Mouse (Mus musculus) kidney, adult 9 months (tissue): ENCODE measurements around the gene Cdr2l.
"Not testable (repeated sequence)": the region's sequence is repeated elsewhere in the genome, so short reads cannot be mapped to it uniquely, and the experiment has no call there.

ENCODE experiments used
- DNase-seq: peaks from one replicate; pipeline ENCODE4 v3.0.0; 2022

Cdr2l gene

DNA sequence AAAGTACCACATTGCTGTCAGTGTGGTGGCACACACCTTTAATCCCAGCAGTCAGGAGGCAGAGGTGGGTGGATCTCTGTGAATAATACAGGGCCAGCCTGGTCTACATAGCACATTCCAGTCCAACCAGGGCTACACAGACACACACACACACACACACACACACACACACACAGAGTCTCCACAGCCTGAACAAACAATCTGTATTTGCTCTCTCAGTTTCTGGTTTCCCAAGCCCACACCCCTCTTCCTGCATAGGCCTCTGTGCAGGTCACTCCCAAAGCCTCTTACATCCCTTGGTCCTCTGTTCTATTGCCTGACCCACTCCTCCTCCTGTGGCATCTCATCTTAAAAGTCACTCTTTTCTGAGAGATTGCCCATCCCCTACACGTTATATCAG, 9.7 kb upstream of the Cdr2l start:
- DNase-seq = no peak

DNA sequence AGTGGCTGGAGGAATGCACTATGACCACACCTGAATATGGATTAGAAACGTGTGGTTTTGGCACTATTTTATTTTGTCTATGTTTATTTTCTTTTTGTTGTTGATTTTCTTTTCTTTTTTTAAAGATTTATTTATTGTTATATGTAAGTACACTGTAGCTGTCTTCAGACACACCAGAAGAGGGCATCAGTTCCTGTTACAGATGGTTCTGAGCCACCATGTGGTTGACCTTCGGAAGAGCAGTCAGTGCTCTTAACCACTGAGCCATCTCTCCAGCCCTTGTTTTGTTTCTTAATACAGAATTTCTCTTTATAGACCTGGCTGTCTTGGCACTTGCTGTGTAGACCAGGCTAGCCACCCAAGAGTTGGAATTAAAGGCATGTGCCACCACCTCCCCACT, 9.0 kb upstream of the Cdr2l start:
- no peak for DNase-seq

DNA sequence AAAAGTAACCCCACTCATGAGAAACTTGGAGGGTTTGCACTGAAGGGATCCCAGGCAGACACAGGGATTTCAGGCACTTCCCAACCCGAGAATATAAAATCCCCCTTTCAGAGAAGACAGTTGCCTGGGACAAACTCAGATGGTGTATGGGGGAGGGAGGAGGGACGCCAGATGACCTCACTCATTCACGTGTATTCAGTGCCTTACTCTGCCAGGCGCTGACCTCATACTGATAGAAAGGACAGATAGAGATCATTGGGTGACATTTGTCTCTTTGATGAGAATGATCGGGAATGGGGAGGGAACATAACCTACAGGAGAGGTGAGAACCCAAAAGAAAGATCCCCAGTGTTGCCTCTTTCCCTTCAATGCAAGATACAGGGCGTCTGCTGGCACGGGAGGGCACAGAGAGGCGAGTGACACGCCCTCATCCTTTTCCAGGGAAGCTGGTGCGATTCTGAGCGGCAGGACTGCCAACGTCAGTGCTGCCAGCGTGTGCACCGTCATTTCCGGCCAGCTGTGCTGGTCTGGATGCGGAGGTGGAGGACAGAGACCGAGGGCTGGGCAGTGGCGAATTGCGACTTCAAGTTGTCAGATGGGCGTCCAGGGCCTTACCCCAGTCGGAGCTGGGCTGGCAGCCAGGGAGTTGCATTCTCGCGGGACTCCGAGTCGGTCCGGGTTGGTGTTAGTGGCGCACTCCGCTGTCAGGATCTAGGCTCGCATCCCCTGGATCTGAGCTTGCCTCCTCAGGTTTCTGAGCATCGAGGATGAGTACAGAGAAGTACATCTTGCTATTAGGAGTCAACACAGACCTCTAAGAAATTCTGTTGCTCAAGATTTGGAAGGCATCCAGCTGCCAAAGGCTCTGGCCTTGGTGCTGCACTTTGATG, 7.7 kb upstream of the Cdr2l start:
- DNase-seq = peak; percentile 55

DNA sequence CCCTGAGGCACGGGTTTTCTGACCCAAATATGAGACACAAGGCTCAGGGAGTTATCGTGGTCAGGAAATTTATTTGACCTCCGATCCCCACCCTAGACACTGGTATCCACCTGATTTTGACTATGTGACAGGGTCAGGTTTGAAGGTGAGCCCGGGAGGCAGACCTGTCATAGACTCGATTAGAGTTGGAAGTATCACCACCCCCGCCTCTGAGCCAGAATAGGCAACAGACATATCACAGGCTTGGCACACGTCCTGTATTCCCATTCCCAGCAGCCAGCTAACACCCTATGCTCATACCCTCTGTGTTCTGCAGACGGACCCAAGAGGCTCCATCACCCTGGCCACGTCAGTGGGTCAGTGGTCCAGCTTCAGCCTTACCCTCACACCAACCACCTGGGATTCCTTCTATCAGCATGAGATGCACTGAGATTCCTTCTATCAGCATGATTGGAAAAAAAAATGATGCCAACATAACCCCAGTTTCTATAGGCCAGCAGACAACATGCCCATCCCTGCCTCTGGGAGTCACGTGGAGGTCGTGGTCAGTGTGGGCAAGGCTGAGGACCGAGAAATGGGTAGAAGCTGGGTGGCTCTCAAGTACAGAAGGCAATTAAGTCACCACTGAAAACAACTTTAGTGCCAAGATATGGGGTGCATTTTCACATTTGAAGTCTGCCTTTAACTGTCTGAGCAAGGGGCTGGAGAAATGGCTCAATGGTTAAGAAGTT, 6.9 kb upstream of the Cdr2l start:
- no peak for DNase-seq

DNA sequence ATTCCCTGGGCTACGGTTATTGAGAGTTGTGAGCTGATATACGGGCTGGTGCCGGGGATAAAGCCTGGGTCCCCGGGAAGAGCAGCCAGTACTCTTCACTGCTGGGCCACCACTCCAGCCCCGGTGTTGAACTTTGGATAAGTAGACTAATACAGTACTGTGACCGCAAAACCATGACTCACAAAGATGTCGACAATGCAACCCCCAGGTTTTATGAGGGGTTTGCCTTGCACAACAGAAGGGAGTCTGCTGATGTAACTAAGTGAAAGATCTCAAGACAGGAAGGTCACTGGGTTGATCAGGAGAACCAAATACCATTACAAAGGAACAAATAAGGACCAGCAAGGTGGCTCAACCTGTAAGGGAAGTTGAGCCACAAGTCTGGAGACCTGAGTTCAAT, 5.0 kb upstream of the Cdr2l start:
- DNase-seq = no peak

DNA sequence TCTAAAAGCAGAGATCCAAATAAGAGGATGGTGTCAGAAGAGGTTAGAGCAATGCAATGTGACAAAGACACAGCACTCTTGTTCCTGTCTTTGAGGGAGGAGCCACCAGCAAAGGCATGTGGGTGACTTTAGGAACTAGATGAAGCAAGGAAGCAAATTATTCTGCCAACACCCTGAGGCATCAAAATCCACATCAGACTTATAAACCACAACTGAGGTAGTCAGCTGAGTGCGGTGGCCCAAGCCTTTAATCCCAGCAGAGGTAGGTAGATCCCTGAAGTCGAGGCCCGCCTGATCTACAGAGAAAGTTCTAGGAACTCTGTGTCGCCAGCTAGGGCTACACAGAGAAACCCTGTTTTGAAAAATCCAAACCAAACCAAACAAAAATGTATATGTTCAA, 4.5 kb upstream of the Cdr2l start:
- DNase-seq = no peak

DNA sequence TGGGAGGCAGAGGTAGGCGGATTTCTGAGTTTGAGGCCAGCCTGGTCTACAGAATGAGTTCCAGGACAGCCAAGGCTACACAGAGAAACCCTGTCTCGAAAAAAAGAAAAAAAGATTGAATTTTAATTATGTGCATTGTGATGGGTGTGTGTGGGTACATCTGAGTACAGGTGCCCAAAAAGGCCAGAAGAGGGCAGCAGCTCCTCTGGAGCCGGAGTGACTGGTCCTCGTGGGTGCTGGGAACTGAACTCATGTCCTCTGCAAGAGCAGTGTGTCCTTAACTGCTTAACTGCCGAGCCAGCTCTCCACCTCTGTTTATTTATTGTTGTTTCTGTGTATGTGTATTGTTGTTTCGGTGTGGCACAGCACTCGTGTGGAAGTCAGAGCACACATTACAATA, 3.9 kb upstream of the Cdr2l start:
- no peak for DNase-seq

DNA sequence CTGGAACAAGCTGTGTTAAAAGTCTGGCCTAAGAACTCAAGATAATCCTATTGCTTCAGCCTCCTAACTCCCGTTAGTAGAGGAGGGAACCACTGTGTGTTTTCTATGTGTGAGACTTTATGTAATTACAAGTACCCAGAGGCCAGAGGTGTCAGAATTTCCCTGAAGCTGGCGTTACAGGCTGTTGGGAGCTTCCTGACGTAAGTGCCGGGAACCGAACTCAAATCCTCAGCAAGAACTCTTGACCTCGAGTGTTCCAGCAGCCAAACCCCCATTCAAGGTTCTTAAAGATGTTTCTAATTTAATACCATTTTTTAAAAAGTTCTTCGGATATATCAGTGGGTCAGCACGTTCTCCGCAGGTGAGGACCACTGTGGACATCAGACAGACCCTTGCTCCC, 440 bp upstream of the Cdr2l start:
- DNase-seq = no peak

DNA sequence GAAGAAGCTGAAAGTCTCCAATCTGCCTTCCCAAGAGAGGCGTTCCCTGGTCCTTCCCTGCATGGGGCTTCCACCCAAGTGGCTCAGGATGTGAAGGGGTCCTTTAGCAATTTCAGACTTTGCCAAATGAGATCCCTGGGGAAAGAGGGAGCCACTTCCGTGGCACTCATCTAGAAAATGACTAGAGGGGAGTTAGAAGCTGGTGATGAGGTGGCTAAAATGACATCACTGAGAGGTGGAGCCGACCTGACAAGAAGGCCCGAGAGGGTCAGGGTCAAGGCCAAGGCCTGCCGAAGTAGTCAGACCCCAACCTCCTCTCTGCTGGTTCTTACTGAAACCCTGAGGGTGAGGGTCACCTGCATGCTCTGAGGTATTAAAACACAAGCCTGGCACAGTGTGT, 1.2 kb downstream of the Cdr2l start:
- no peak for DNase-seq

DNA sequence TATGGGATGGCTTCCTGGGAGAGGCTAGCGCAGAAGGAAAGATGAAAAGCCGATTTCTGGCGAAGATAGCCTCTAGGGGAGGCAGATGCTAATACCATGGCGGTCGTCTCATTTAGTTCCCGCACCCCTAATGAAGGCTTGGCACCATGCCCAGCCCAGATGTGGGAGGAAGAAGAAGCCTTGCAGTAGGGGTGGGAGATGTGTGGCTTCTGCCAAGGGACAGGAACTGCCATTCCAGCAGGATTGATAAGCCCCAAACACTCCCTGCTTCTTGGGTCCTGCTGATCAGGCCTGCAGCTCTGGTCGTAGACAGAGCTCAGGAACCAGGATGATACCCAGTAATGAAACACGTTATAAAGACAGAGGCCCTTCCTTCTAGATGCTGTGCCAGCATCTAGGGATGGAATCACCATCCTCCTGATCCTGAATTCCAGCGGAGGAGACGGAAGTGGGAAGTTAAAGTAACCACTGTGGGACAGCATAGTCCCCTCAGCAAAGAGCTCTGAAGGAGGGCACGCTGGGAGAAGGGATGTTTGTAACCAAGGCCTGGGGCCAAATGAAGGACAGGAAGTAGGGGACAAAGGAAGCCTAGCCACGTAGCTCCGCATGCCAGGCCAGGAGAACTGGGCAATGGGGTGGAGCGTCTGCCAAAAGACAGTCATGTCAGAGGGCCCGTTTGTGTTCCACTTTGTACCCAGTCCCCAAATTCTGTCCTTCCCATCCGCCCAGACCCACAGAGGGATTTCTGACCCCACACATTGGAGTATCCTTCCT, 2.2 kb downstream of the Cdr2l start:
- DNase-seq = no peak

DNA sequence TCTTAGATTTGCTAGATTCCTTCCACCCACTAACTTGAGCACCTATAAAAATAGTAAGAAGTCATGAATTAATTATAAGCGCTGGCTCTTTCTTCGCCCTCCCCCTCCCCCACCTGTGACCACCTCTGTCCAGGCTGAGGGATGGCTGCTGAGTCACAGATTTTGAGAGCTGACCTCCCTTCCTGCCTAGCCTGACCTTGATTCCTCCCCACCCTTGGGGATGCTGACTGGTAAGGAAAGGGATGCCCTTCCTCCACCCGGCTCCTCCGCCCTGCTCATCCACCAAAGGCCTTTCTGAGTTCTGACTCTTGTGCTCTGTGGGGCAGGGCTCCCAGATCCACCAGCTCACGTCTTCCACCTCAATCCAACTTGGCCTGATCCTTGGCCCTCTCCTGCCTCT, 2.9 kb downstream of the Cdr2l start:
- no peak for DNase-seq

DNA sequence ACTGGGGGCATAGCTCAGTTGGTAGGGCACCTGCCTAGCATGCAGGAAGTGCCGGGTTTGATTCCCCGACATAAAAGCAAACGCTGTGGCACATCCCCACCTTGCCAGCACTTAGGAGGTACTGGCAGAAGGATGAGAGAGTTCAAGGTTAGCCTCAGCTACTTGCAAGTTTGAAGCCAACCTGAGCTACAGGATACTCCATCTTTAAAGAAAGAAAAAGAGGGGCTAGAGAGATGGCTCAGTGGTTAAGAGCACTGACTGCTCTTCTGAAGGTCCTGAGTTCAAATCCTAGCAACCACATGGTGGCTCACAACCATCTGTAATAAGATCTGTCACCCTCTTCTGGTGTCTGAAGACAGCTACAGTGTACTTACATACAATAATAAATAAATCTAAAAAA, 5.1 kb downstream of the Cdr2l start:
- not testable (repeated sequence) for DNase-seq

DNA sequence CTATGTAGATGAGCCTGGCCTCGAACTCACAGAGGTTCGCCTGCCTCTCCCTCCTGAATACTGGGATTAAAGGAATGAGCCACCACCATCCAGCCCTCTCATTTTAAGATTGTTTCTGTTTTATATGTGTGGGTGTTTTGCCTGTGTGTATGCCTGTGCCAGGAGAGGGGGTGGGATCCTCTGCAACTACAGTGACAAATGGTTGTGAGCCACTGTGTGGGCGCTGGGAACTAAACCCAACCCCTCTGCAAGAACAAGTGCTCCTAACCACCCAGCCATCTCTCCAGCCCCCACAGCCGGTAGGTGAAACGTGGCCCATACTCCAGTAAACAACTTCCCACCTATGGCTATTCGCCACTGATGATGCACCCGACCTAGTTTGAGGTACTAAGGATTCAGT, 9.6 kb downstream of the Cdr2l start:
- no peak for DNase-seq

DNA sequence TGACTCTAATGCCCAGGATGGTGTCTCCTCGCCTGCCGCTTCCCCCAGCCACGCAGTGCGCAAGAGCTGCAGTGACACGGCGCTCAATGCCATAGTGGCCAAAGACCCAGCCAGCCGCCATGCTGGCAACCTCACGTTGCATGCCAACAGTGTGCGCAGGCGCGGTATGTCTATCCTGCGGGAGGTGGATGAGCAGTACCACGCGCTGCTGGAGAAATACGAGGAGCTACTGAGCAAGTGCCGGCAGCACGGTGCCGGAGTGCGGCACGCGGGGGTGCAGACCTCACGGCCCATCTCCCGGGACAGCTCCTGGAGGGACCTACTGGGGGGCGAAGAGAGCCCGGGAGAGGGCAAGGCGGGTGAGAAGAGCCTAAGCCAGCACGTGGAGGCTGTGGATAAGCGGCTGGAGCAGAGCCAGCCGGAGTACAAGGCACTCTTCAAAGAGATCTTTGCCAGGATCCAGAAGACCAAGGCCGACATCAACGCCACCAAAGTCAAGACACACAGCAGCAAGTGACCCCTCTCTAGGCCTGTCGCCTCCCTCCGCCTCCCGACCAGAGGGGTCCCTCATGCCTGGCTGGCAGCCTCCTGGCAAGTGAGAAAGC, 12.1 kb downstream of the Cdr2l start:
- no peak for DNase-seq

DNA sequence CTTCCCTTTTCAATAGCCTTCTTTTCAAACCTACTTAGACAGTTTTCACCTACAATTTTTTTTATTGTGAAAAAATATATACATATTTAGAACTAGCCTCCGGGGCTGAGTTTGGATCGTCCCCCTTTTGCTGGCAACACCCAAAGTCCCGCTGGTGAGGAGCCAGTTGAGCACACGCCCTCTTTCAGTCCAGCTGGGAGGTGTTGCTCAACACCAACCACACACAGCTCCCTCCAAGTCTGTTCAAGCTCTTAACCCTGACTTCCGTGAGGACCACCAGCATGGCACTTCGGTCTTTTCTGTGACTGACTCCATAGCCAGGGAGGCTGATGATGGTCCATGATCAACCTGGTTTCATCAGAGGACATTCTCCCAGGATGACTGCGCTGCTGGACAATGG, 16.4 kb downstream of the Cdr2l start:
- no peak for DNase-seq

DNA sequence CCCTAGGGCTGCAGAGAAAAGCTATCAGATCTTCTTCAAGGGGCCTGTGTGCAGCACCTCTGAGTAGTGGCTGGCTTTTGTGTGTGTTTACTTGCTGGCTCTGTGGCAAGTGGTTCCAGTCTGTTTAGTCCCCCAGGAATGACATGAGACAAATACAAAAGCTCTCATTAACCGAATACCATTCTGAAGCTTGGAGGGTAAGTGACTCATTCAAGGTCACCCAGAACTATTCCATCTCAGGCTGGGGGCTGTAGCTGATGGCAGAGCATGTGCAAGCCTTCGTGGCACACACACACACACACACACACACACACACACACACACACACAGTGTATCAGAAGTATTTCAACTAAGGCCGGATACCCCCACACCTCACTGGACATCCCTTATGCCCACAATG, 18.4 kb downstream of the Cdr2l start:
- DNase-seq = no peak

DNA sequence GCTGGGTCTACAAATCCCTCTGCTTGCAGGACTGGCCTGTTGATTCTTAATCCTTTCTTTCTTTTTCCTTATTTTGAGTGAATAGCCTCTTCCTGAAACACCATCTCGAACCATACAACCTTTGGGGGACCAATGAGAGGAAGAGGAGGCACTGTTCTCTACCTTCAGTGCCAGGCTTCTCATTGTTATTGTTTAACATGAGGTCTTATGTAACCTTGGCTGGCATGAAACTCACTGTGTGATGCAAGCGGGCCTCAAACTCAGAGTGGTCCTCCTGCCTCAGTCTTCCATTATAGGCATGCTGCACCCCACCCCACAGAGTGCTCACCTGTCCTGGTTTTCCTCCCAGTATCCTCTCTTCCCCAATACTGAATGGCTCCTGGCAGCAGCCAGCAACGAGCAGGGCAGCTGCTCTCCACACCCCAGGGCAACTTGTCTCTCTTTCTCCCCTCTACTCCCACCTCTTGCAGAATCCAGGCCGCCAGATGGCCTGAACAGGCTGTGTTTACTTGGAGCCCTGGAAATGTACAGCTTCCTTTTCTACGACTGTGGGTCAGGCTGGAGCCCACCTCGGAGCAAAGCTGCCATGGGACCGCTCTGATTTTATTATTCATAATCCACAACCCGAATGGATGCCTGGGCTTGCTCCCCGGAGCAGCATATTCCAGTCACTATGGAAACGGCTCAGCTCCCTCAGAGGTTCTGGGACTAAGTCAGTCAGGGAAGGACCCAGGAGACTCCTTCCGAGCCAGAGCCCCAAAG, 19.1 kb downstream of the Cdr2l start:
- no peak for DNase-seq

DNA sequence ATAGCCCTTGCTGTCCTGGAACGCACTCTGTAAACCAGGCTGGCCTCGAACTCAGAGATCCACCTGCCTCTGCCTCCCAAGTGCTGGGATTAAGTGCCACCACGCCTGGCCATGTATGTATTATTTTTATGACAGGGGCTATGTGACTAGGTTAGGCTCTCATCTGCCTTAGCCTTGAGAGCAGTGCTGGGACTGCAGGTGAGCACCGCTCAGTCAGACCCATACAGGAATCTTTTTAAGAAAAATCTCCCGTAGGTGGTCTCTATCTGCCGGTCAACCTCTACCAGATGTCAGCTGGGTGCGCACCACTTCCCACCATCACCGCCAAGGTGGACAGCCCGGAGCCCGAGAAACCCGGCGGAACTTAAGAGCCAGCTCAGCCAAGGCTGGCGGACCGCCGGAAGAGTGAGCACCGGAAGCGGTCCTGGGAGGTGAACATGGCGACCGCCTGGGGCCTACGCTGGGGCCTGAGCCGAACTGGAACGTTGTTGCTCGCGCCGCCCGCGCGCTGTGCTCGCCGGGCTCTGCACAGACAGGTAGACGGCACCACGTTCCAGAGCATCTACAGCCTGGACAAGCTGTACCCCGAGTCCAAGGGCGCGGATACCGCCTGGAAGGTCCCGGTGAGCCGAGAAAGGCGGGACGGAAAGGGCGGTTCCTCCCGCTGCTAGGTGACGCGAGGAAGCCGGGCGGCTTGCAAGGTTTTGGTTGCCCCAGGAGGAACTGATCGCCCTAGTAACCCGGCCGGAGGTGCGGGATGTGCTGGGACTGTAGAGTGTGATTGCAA, 21.8 kb downstream of the Cdr2l start, which contains the start of gene Mrpl58:
Gene Mrpl58 (plus strand): TSS at position 415 of the 787 bp plus-strand sequence.
- DNase-seq = peak; percentile 86

DNA sequence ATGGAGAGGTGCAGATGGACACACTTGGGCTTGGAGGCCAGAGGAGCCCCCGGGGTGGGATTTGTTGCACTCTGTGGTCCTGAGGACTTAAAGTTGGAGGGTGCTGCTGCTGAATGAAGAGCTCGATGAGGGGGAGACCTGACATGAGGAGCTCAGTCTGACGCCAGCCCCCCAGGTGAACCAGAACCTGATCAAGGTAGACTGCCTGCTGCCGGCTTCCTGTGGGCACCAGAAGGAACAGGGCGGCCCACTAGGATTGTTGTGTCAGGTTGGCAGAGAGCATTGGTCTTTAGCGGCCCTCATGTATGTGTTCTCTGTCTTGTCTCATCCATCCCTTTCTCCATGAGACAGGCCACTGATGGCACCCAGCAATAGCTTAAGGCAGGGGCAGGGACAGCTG, 24.0 kb downstream of the Cdr2l start:
- no peak for DNase-seq

DNA sequence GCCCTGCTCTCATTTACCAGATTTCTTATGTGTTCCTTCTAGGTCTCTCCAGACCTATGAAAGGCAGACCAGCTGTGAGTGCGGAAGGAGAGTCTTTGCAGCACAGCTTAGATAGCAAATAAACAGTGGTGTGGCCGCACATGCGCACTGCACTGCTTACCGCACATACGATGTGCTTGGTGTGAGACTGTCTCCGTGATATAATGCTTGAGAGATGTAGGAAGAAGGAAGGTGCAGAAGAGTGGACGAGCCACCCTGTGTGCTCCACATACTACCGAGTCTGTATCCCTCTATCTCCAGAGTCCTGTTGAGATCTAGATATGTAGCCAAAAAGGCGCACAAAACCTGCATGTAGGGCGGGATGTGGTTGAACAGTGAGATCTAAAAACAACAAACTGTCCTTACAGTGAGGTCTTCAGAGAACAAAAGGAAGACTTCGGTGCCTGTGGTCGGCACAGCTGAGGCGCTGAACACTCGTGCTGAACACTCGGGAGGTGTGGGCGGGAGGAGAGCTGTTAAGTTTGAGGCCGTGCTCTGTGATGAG, 25.2 kb downstream of the Cdr2l start:
- DNase-seq = no peak

DNA sequence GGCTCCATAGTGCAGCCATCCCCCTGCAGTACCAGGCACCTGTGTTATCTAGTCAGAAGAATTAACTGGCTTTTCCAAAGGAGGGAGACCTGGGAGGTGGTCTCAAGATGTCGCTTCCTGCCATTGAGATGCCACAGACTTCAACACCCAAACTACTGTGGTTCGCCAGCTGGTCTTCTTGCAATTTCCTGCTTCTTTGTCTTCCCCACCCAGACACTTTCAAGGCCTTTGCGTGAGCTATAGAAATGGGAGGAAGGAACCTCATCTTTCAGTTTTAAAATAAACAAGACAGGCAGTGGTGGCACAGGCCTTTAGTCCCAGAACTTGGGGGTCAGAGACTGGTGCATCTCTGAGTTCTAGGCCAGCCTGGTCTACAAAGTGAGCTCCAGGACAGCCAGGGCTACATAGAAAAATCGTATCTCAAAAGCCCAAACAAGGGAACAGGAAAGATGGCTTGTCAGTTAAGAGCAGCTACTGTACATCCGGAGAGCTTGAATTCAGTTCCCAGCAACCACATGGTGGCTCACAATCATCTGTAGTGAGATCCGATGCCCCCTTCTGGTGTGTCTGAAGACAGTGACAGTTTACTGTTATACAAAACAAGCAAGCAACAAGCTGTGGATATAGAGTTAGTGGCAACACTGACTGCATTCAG, 26.7 kb downstream of the Cdr2l start:
- DNase-seq = no peak
